ENCODE assay signal across 13 mouse cellular contexts in the genomic region with DNA sequence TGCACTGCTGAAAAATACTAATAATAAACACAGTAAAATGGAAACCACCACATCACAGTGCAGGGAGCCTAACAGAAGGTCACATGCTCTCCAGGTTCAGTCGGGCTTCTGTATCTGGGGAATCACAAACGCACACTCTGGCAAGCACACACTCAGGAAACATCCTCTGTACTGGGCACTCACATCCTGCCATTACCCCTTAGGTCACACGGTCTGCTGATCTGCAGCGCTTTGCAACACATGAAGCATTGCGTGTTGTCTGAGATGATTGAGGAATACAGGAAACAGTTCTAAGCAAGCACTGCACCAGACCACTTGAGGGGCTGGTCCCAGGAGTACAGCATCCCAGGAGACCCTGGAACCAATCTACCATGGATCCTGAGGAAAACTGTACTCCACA.
"Had no signal": no experiment of that assay in that cellular context is flagged by ENCODE, and none has a peak within 500 bp of the region (broad histone marks: within the 10 kb centered on the region; RNA-seq: fewer than 3 reads in every experiment).

No protein-coding gene starts in this region.

- DNase-seq: kidney, adult 8-10 months; layer of hippocampus, adult 9-11 months; layer of hippocampus, postnatal 36 days; lung, postnatal 14 days; retina, postnatal 1 day; right cerebral cortex, postnatal 14 days; thymus, postnatal 4 days had no signal

- H3K9me3 ChIP-seq: intestine, embryonic 15.5 days; limb, embryonic 12.5 days; megakaryocyte, embryonic 14.5 days; midbrain, embryonic 15.5 days; neural tube, embryonic 12.5 days had no signal

- H3K36me3 ChIP-seq: intestine, embryonic 15.5 days; limb, embryonic 12.5 days had no signal

- H3K27me3 ChIP-seq: intestine, embryonic 15.5 days; limb, embryonic 12.5 days; megakaryocyte, embryonic 14.5 days; midbrain, embryonic 15.5 days; neural tube, embryonic 12.5 days had no signal

- ATAC-seq: intestine, embryonic 15.5 days; midbrain, embryonic 15.5 days had no signal

- H3K9ac ChIP-seq: intestine, embryonic 15.5 days; limb, embryonic 12.5 days; midbrain, embryonic 15.5 days; neural tube, embryonic 12.5 days had no signal

- H3K4me3 ChIP-seq: intestine, embryonic 15.5 days; limb, embryonic 12.5 days; megakaryocyte, embryonic 14.5 days; midbrain, embryonic 15.5 days; neural tube, embryonic 12.5 days had no signal

- H3K4me2 ChIP-seq: intestine, embryonic 15.5 days; limb, embryonic 12.5 days; midbrain, embryonic 11.5 days; midbrain, embryonic 15.5 days; neural tube, embryonic 12.5 days had no signal

- H3K4me1 ChIP-seq: intestine, embryonic 15.5 days; midbrain, embryonic 15.5 days; neural tube, embryonic 12.5 days had no signal

- H3K27ac ChIP-seq: intestine, embryonic 15.5 days; limb, embryonic 12.5 days; midbrain, embryonic 15.5 days; neural tube, embryonic 12.5 days had no signal
